Mouse (Mus musculus): ENCODE results near the gene Sort1. TPM values are rescaled to one million over a fixed set of nuclear protein-coding genes. Genes with fewer than 3 reads are reported as not detected.

Sort1 gene
- 34.5 TPM for polyA plus RNA-seq (2014; fragmentation: Illumina TruSeq; extraction: RNeasy Lipid Tissue Mini Kit (QIAGEN cat#74804); ENCODE audit: low replicate concordance)

DNA sequence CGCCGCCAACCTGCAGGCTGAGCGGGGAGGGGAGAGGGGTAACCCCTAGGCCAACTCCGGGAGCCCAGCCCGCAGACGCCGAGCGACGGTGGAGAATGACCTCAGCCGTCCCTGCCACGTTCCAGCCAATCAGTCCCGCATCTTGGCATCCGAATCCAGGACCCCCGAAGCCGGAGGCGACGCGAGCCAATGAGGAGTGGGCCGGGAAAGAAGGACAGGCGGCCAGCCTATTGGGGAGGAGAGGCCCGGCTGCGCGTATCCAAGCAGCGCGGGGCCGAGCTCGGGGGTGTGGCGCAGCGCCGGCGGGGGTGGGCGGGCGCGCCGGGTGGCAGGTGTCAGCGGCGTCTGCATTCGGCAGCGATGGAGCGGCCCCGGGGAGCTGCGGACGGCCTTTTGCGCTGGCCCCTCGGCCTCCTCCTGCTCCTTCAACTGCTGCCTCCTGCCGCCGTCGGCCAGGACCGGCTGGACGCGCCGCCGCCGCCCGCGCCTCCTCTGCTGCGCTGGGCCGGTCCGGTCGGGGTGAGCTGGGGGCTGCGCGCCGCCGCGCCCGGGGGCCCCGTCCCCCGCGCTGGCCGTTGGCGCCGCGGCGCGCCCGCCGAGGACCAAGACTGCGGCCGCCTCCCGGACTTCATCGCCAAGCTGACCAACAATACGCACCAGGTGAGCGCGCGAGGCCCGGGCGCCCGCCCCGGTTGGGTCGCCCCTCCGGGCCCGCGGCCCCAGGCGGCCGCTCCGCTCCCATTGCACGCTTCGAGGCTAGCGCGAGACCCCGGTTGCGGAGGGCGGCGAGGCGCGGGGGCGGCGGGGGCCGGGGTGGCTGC lies at the start of gene Sort1:
TSS of gene Sort1 (plus strand) at position 302 of the 821 bp plus-strand sequence.

DNA sequence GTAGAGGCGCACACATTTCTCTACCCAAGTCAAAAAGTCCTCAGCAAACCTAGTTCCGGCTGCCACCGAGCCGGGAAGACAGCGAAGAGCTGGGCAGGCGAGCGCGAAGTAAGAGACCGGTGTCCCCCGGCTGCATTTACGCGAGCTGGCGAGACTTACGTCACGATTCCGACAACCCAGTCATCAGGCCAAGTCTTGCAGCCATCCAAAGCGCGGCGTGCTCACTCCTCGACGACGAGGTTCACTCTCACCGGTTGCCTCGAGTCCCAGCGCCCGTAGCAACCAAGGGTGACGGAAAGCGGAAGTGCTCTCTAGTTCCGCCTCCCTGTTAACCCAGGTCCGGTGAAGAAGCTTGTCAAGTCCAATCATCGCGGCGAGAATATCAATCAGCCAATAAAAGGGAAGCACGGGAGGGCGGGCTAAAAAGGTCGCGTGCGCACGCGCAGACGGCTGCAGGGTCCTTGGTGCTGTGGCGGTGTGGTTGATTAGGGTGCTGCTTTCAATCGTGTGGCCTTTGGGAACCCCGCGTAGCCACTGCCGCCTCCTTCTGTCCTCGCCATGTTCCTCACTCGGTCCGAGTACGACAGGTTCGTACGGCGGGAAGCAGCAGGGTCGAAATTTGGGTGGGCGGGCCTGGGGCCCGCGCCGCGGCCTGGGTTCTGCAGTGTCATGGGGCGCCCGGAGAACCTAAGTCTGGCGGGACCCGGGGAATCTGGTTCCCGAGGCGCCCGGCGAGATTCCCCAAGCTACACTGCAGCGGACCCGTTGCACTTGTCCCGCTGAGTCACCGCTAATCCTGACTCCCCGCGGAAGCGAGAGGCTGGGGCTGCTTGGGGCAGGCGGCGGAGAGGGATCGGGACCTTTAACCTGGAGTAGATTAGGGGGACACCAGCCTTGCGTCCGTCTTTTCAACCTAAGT lies 26.9 kb upstream of the Sort1 start, which contains the start of gene Psma5:
TSS of gene Psma5 (plus strand) at position 208 of the 919 bp plus-strand sequence.

DNA sequence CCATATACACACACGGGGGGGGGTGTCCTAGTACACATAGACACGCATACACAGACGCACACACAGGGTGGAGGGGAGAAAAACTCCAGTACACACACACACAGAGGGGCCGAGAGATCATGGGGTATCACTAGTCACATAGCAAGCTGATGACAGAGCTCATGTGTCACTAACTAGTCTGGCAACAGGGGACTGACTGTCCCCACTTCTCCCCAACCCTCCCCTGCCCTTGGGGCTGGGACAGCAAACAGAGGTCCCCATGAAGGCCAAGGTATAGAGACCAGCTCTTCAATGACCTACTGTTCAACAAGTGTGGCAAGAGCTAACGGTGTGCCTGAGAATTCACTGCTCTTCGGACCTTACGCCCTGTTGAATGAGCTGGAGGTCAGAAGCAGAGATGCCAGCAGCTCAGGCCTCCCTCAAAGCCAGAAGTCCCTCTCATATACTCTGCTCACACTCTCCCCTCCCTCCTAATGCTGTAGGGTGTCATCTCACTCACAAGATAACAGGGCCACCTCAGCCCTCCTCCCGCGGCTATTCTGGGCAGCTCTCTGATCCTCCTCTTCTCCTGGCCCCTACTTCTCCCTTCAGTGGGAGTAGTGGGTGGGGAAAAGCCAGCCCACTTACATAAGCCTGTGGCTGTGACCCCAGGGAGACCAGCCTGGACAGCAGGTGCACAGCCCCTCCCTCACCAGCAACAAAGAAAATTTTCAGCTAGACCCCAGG lies 80.6 kb downstream of the Sort1 start, which contains the start of gene Mybphl:
TSS of gene Mybphl (plus strand) at position 642 of the 726 bp plus-strand sequence.

DNA sequence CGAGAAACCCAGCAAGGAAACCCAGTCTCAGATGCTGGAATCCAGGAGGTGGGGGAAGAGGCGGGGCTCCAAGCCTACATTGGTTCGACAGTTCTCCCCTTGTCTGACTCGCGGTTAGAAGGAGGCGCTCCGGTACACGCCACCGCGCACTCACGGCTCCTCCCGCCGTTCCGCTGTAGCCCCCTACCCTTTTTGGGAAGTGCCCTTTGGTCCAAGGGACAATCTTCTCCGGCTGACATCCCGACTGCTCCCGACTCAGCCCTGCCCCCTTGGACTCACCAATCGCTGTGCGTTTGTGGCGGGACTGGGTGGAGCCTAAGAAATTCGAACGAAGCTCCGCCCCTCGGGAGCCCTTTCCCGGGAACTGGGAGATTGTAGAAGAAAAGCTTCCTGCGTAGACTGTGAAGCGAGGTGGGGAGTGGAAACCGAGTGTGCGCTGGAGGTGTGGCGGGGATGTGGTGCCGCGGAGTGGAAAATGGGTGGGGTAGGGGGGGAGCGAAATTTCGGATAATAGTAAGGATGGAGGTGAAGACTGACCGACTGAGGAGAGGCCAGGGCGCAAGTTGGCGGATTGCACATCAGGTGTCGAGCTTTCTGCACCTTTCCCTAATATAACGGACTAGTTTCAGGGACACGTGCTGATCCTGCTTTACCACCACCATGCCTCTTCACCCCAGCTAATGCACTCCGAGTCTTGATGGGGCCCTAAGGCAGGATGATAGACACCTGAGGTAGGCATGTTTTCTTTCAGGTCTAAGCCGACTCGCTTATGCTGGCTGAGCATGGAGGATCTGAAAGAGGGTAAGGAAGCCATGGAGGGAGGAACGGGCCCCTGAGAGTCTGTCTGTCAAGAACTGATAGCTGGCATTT lies 99.8 kb downstream of the Sort1 start, which contains the start of gene Psrc1:
TSS of gene Psrc1 (plus strand) at position 355 of the 870 bp plus-strand sequence.

Other genes with a start within 250 kb of the Sort1 start
- 8.7 TPM for gene Gstm4, start 239.2 kb upstream of the Sort1 start, polyA plus RNA-seq (2014; fragmentation: Illumina TruSeq; extraction: RNeasy Lipid Tissue Mini Kit (QIAGEN cat#74804); ENCODE audit: low replicate concordance)
- 4.9 TPM for gene Ampd2, start 197.4 kb upstream of the Sort1 start, polyA plus RNA-seq (2014; fragmentation: Illumina TruSeq; extraction: RNeasy Lipid Tissue Mini Kit (QIAGEN cat#74804); ENCODE audit: low replicate concordance)
- gene Gnat2, start 191.3 kb upstream of the Sort1 start, polyA plus RNA-seq (2014; fragmentation: Illumina TruSeq; extraction: RNeasy Lipid Tissue Mini Kit (QIAGEN cat#74804); ENCODE audit: low replicate concordance): 1.3 TPM
- 363 TPM for gene Gnai3, start 137.9 kb upstream of the Sort1 start, polyA plus RNA-seq (2014; fragmentation: Illumina TruSeq; extraction: RNeasy Lipid Tissue Mini Kit (QIAGEN cat#74804); ENCODE audit: low replicate concordance)
- not detected for gene Gpr61, start 129.2 kb upstream of the Sort1 start, polyA plus RNA-seq (2014; fragmentation: Illumina TruSeq; extraction: RNeasy Lipid Tissue Mini Kit (QIAGEN cat#74804); ENCODE audit: low replicate concordance)
- 4.0 TPM for gene Amigo1, start 97.7 kb upstream of the Sort1 start, polyA plus RNA-seq (2014; fragmentation: Illumina TruSeq; extraction: RNeasy Lipid Tissue Mini Kit (QIAGEN cat#74804); ENCODE audit: low replicate concordance)
- gene Cyb561d1, start 82.9 kb upstream of the Sort1 start, polyA plus RNA-seq (2014; fragmentation: Illumina TruSeq; extraction: RNeasy Lipid Tissue Mini Kit (QIAGEN cat#74804); ENCODE audit: low replicate concordance): 7.5 TPM
- 2.3 TPM for gene Atxn7l2, start 73.1 kb upstream of the Sort1 start, polyA plus RNA-seq (2014; fragmentation: Illumina TruSeq; extraction: RNeasy Lipid Tissue Mini Kit (QIAGEN cat#74804); ENCODE audit: low replicate concordance)
- gene Sypl2, start 57.4 kb upstream of the Sort1 start, polyA plus RNA-seq (2014; fragmentation: Illumina TruSeq; extraction: RNeasy Lipid Tissue Mini Kit (QIAGEN cat#74804); ENCODE audit: low replicate concordance): 3.5 TPM
- gene Psma5, start 27.2 kb upstream of the Sort1 start, polyA plus RNA-seq (2014; fragmentation: Illumina TruSeq; extraction: RNeasy Lipid Tissue Mini Kit (QIAGEN cat#74804); ENCODE audit: low replicate concordance): 99.9 TPM
- not detected for gene Mybphl, start 80.8 kb downstream of the Sort1 start, polyA plus RNA-seq (2014; fragmentation: Illumina TruSeq; extraction: RNeasy Lipid Tissue Mini Kit (QIAGEN cat#74804); ENCODE audit: low replicate concordance)
- gene Psrc1, start 99.8 kb downstream of the Sort1 start, polyA plus RNA-seq (2014; fragmentation: Illumina TruSeq; extraction: RNeasy Lipid Tissue Mini Kit (QIAGEN cat#74804); ENCODE audit: low replicate concordance): not detected
- 0.15 TPM for gene Celsr2, start 131.5 kb downstream of the Sort1 start, polyA plus RNA-seq (2014; fragmentation: Illumina TruSeq; extraction: RNeasy Lipid Tissue Mini Kit (QIAGEN cat#74804); ENCODE audit: low replicate concordance)
- 6.9 TPM for gene Sars, start 161.1 kb downstream of the Sort1 start, polyA plus RNA-seq (2014; fragmentation: Illumina TruSeq; extraction: RNeasy Lipid Tissue Mini Kit (QIAGEN cat#74804); ENCODE audit: low replicate concordance)